Mouse (Mus musculus) limb, embryonic 11.5 days (tissue): ENCODE data around the gene Fance. TPM values are rescaled to one million over a fixed set of nuclear protein-coding genes. Genes with fewer than 3 reads are reported as not detected.

Experiments
- ATAC-seq: fragments of 200-750 bp; cut with Nextera tagmentation; 2 replicates; pipeline ENCODE4 v1.8.0; 2017; ENCODE audit warnings: low read depth; ENCODE audit not compliant: insufficient number of reproducible peaks, low FRiP score, low TSS enrichment
- DNase-seq: peaks from one replicate; pipeline ENCODE4 v3.0.0-alpha.2; 2015; ENCODE audit warnings: low spot score
- H3K27ac ChIP-seq: fragments of 300-500 bp; sonication (generic); replicated peaks from 2 replicates; pipeline ENCODE4 v1.5.1; 2014; ENCODE audit warnings: low read depth, mild to moderate bottlenecking, low read length
- H3K27me3 ChIP-seq: fragments of 300-500 bp; sonication (generic); 2 replicates; pipeline ENCODE4 v1.6.1; 2014; ENCODE audit warnings: mild to moderate bottlenecking, low read length, mixed read lengths; ENCODE audit not compliant: control insufficient read depth, insufficient read depth
- H3K36me3 ChIP-seq: fragments of 300-500 bp; sonication (generic); 2 replicates; pipeline ENCODE4 v1.6.1; 2014; ENCODE audit warnings: mild to moderate bottlenecking, low read length, moderate library complexity, mixed read lengths; ENCODE audit not compliant: control insufficient read depth, insufficient read depth
- H3K4me1 ChIP-seq: fragments of 300-500 bp; sonication (generic); 2 replicates; pipeline ENCODE4 v1.6.1; 2014; ENCODE audit warnings: low read length, mixed read lengths; ENCODE audit not compliant: control insufficient read depth, insufficient read depth
- H3K4me2 ChIP-seq: fragments of 300-500 bp; sonication (generic); 2 replicates; pipeline ENCODE4 v1.6.1; 2014; ENCODE audit warnings: low read depth, mild to moderate bottlenecking, moderate library complexity; ENCODE audit not compliant: severe bottlenecking
- H3K4me3 ChIP-seq: fragments of 300-500 bp; sonication (generic); 2 replicates; pipeline ENCODE4 v1.5.1; 2014; ENCODE audit warnings: low read depth, low read length
- H3K9ac ChIP-seq: fragments of 300-500 bp; sonication (generic); 2 replicates; pipeline ENCODE4 v1.6.1; 2014; ENCODE audit warnings: mild to moderate bottlenecking, low read length
- H3K9me3 ChIP-seq: fragments of 300-500 bp; sonication (generic); 2 replicates; pipeline ENCODE4 v1.6.1; 2016; ENCODE audit warnings: low read length; ENCODE audit not compliant: control insufficient read depth
- WGBS: fragments of 180-500 bp; shearing (Covaris S2); extraction: QIAGEN DNeasy Blood & Tissue Kit; methylation state at CpG from one replicate; pipeline ENCODE4 v1.1.7; 2014; 5-methylcytosine and 5-hydroxymethylcytosine counted together
- polyA plus RNA-seq: library from polyadenylated mRNA; unstranded; fragments of >200 nt; fragmentation: Nextera tagmentation; extraction: Ambion mirVana; gene quantifications from 2 replicates; pipeline ENCODE4 v1.2.1, GENCODE M21; 2014

The Fance gene
- polyA plus RNA-seq, 1 experiment from 2014 or later, result 29.4 TPM

DNA sequence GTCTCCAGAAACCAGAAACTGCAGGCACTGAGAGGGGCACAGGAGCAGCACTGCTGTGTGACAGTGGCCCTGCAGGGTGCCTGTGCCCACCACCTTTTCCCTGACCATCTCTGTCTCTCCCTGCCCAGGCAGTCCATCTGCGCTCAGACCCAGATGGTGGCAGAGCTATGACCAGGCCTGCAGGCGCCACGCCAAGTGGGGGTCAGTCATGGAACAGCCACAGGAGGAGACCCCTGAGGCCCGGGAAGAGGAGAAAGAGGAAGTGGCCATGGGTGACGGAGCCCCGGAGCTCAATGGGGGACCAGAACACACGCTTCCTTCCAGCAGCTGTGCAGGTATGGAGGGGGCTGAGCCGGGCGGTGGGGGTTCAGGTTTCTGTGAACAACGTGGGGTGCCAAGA lies 27.2 kb upstream of the Fance start:
- 79% methylated on average over 10 of the region's 10 CpGs for WGBS
- H3K27ac ChIP-seq, result no peak overlapping the region
- H3K4me3 ChIP-seq, result no peak overlapping the region
- no peaks in the 10 kb centered on the region for H3K9me3 ChIP-seq
- peaks cover 18% of the 10 kb centered on the region for H3K4me1 ChIP-seq
- H3K9ac ChIP-seq, result no peak overlapping the region
- no peaks in the 10 kb centered on the region for H3K27me3 ChIP-seq
- no peak overlapping the region for H3K4me2 ChIP-seq
- DNase-seq, result no peak
- H3K36me3 ChIP-seq, result peaks cover 4% of the 10 kb centered on the region; the same call in 1 of the 2 replicates
- ATAC-seq, result no peak

DNA sequence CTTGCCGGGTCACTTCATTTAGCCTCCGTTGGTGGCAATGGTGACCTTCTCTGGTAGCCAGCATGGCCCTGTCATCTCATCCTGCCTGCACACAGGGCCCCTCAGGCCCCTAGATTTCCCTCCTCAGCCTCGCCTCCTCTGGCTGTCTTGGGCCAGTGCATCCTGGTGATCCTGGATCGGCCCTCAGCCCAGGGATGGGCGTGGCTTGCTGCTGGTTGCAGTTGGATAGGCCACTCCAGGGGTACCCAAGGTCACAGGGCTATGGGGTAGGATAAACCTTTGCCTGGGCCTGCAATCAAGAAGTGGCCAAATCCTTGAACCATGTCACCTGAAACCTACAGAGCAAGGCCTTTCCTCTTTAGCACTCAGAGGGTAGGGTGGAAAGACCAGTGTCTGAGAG lies 26.4 kb upstream of the Fance start:
- no peak overlapping the region for H3K4me2 ChIP-seq
- H3K9me3 ChIP-seq, result no peaks in the 10 kb centered on the region
- no peak for ATAC-seq
- H3K4me1 ChIP-seq, result peaks cover 14% of the 10 kb centered on the region
- no peak overlapping the region for H3K4me3 ChIP-seq
- no peak for DNase-seq
- H3K27ac ChIP-seq, result no peak overlapping the region
- WGBS, result 42% methylated on average over 5 of the region's 5 CpGs
- no peak overlapping the region for H3K9ac ChIP-seq
- peaks cover 4% of the 10 kb centered on the region; the same call in 1 of the 2 replicates for H3K36me3 ChIP-seq
- no peaks in the 10 kb centered on the region for H3K27me3 ChIP-seq

GRCm38 (mm10) chr17:28287578-28287977 lies 25.7 kb upstream of the Fance start:
- 86% methylated on average over 8 of the region's 8 CpGs for WGBS
- no peak overlapping the region for H3K27ac ChIP-seq

DNA sequence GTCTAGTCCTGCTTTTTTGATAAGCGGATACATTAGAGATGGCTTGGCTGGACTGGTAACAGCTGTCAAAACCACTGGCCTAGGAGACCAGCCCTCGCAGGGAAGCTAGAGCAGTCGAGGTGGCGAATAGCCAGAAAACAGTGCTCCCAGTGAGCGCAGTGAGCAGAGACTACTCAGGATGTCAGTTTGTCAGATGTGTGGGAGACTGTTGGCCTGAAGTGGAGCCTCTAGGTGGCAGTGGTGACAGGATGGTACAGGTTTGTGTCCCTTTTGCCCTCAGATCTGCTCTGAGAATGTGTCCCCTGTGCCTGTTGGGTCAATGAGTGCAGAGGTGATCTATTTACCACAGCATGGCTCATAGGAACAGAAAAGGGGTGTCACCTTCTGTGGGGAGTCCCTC lies 25.3 kb upstream of the Fance start:
- ATAC-seq (no peak), DNase-seq (no peak)
- Histone ChIP-seq H3K27ac (no peak overlapping the region), H3K9me3 (no peaks in the 10 kb centered on the region), H3K36me3 (peaks cover 4% of the 10 kb centered on the region; the same call in 1 of the 2 replicates), H3K4me2 (no peak overlapping the region), H3K27me3 (no peaks in the 10 kb centered on the region), H3K4me1 (peaks cover 9% of the 10 kb centered on the region), H3K4me3 (no peak overlapping the region), H3K9ac (no peak overlapping the region)
- 69% methylated on average over 5 of the region's 5 CpGs for WGBS

More at GRCm38 (mm10) chr17:28287578-28287977, 25.7 kb upstream of the Fance start:
- H3K27me3 ChIP-seq, result no peaks in the 10 kb centered on the region
- no peak overlapping the region for H3K9ac ChIP-seq
- no peak overlapping the region for H3K4me2 ChIP-seq
- no peak overlapping the region for H3K4me3 ChIP-seq
- H3K4me1 ChIP-seq, result peaks cover 14% of the 10 kb centered on the region
- peaks cover 4% of the 10 kb centered on the region; the same call in 1 of the 2 replicates for H3K36me3 ChIP-seq
- ATAC-seq (no peak), DNase-seq (no peak)
- H3K9me3 ChIP-seq, result no peaks in the 10 kb centered on the region

- H3K27me3 ChIP-seq, result no peaks in the 10 kb centered on the region
- no peak overlapping the region for H3K4me2 ChIP-seq
- 75% methylated on average over 3 of the region's 3 CpGs for WGBS
- H3K27ac ChIP-seq, result no peak overlapping the region
- H3K36me3 ChIP-seq, result peaks cover 4% of the 10 kb centered on the region; the same call in 1 of the 2 replicates
- no peak for ATAC-seq
- H3K9me3 ChIP-seq, result no peaks in the 10 kb centered on the region
- H3K4me1 ChIP-seq, result peaks cover 8% of the 10 kb centered on the region; the same call in 1 of the 2 replicates
- no peak overlapping the region for H3K9ac ChIP-seq
- no peak overlapping the region for H3K4me3 ChIP-seq
- DNase-seq, result no peak
Observed at GRCm38 (mm10) chr17:28290262-28290661, 23.1 kb upstream of the Fance start.

GRCm38 (mm10) chr17:28290671-28291070 lies 22.6 kb upstream of the Fance start:
- Histone ChIP-seq H3K9me3 (no peaks in the 10 kb centered on the region), H3K4me3 (no peak overlapping the region), H3K36me3 (peaks cover 4% of the 10 kb centered on the region; the same call in 1 of the 2 replicates), H3K27ac (no peak overlapping the region), H3K4me1 (peaks cover 8% of the 10 kb centered on the region; the same call in 1 of the 2 replicates), H3K27me3 (no peaks in the 10 kb centered on the region), H3K9ac (no peak overlapping the region), H3K4me2 (no peak overlapping the region)
- no peak for DNase-seq
- WGBS, result 88% methylated on average over 11 of the region's 11 CpGs
- no peak for ATAC-seq

- Histone ChIP-seq H3K4me3 (no peak overlapping the region), H3K9me3 (no peaks in the 10 kb centered on the region), H3K9ac (no peak overlapping the region), H3K27me3 (no peaks in the 10 kb centered on the region), H3K4me1 (peaks cover 5% of the 10 kb centered on the region; the same call in 1 of the 2 replicates), H3K4me2 (no peak overlapping the region), H3K27ac (no peak overlapping the region), H3K36me3 (peaks cover 4% of the 10 kb centered on the region; the same call in 1 of the 2 replicates)
- WGBS, result 80% methylated on average over 7 of the region's 7 CpGs
- DNase-seq, result no peak
- no peak for ATAC-seq
Observed at GRCm38 (mm10) chr17:28291346-28291745, 22.0 kb upstream of the Fance start.

GRCm38 (mm10) chr17:28293716-28294115 lies 19.6 kb upstream of the Fance start:
- H3K4me3 ChIP-seq, result no peak overlapping the region
- WGBS, result 63% methylated on average over 4 of the region's 4 CpGs
- H3K4me2 ChIP-seq, result no peak overlapping the region
- H3K9me3 ChIP-seq, result no peaks in the 10 kb centered on the region
- peaks cover 2% of the 10 kb centered on the region; the same call in 1 of the 2 replicates for H3K36me3 ChIP-seq
- DNase-seq (no peak), ATAC-seq (no peak)
- no peak overlapping the region for H3K27ac ChIP-seq
- H3K27me3 ChIP-seq, result no peaks in the 10 kb centered on the region
- H3K4me1 ChIP-seq, result peaks cover 5% of the 10 kb centered on the region; the same call in 1 of the 2 replicates
- H3K9ac ChIP-seq, result no peak overlapping the region
